Mouse (Mus musculus): Measurements from ENCODE around the gene Rala. TPM values are rescaled to one million over a fixed set of nuclear protein-coding genes. Genes with fewer than 3 reads are reported as not detected.

Gene Rala
- total RNA-seq (2023) = 24.9 and 29.3 TPM in 2 replicates

GRCm38 (mm10) chr13:17944078-17944917 lies at the start of gene Rala:
Gene Rala, minus strand, starts transcription at chr13:17944239.

GRCm38 (mm10) chr13:17992697-17993514 lies 48.9 kb upstream of the Rala start, which contains the start of gene Yae1d1:
Gene Yae1d1, minus strand, starts transcription at chr13:17993349.

Other genes with a start within 250 kb of the Rala start
- 14.0 and 15.2 TPM in 2 replicates for gene Mplkip, start 249.0 kb downstream of the Rala start, total RNA-seq (2023)
- 0.25 TPM in 1 of 2 replicates, not detected in the other for gene Sugct, start 248.7 kb downstream of the Rala start, total RNA-seq (2023)
- gene Cdk13, start 139.1 kb downstream of the Rala start, total RNA-seq (2023) = 84.1 and 121 TPM in 2 replicates
- gene Yae1d1, start 49.1 kb upstream of the Rala start, total RNA-seq (2023) = 1.2 and 1.8 TPM in 2 replicates